Mouse (Mus musculus) intestine, embryonic 14.5 days (tissue): Measurements from ENCODE around the gene Lrrc7. TPM values are rescaled to one million over a fixed set of nuclear protein-coding genes. Genes with fewer than 3 reads are reported as not detected.

Source experiments
- ATAC-seq: fragments of 200-750 bp; cut with Nextera tagmentation; replicated peaks from 2 replicates; pipeline ENCODE4 v1.8.0; 2017; ENCODE audit warnings: low read depth, moderate number of reproducible peaks, moderate TSS enrichment, moderate library complexity; ENCODE audit not compliant: low FRiP score, low TSS enrichment
- DNase-seq: peaks from one replicate; pipeline ENCODE4 v3.0.0-alpha.2; 2018; ENCODE audit warnings: low spot score
- H3K27ac ChIP-seq: fragments of 300-500 bp; sonication (generic); 2 replicates; pipeline ENCODE4 v1.5.1; 2014; ENCODE audit warnings: low read depth, mild to moderate bottlenecking, control low read depth
- H3K27me3 ChIP-seq: fragments of 300-500 bp; sonication (generic); replicated peaks from 2 replicates; pipeline ENCODE4 v1.6.1; 2014; ENCODE audit warnings: low read length, control low read depth; ENCODE audit not compliant: control insufficient read depth, insufficient read depth
- H3K36me3 ChIP-seq: fragments of 300-500 bp; sonication (generic); 2 replicates; pipeline ENCODE4 v1.6.1; 2014; ENCODE audit warnings: low read length, control low read depth; ENCODE audit not compliant: control insufficient read depth, insufficient read depth
- H3K4me1 ChIP-seq: fragments of 300-500 bp; sonication (generic); replicated peaks from 2 replicates; pipeline ENCODE4 v1.6.1; 2014; ENCODE audit warnings: low read length, control low read depth, mixed read lengths; ENCODE audit not compliant: control insufficient read depth, insufficient read depth
- H3K4me2 ChIP-seq: fragments of 300-500 bp; sonication (generic); 2 replicates; pipeline ENCODE4 v1.6.1; 2014; ENCODE audit warnings: low read length
- H3K4me3 ChIP-seq: fragments of 300-500 bp; sonication (generic); 2 replicates; pipeline ENCODE4 v1.5.1; 2014; ENCODE audit warnings: low read depth, low read length, control low read depth, mixed read lengths
- H3K9ac ChIP-seq: fragments of 300-500 bp; sonication (generic); 2 replicates; pipeline ENCODE4 v1.6.1; 2014; ENCODE audit warnings: mild to moderate bottlenecking, low read length
- H3K9me3 ChIP-seq: fragments of 300-500 bp; sonication (generic); 2 replicates; pipeline ENCODE4 v1.6.1; 2016; ENCODE audit warnings: low read length, control low read depth; ENCODE audit not compliant: control insufficient read depth
- WGBS: fragments of 180-500 bp; shearing (Covaris S2); extraction: QIAGEN DNeasy Blood & Tissue Kit; methylation state at CpG from one replicate; pipeline ENCODE4 v1.1.7; 2014; 5-methylcytosine and 5-hydroxymethylcytosine counted together
- polyA plus RNA-seq: library from polyadenylated mRNA; unstranded; fragments of >200 nt; fragmentation: Nextera tagmentation; extraction: Ambion mirVana; gene quantifications from 2 replicates; pipeline ENCODE4 v1.2.1, GENCODE M21; 2014

Gene Lrrc7
- polyA plus RNA-seq, 1 experiment from 2014 or later, result 3.3 TPM

GRCm38 (mm10) chr3:158340808-158341207 is 221.2 kb downstream of the Lrrc7 start:
- ATAC-seq (no peak), DNase-seq (no peak)
- no peaks in the 10 kb centered on the region for H3K36me3 ChIP-seq
- no peak overlapping the region for H3K27ac ChIP-seq
- H3K27me3 ChIP-seq, result no peaks in the 10 kb centered on the region
- no peak overlapping the region for H3K9ac ChIP-seq
- H3K9me3 ChIP-seq, result no peaks in the 10 kb centered on the region
- H3K4me3 ChIP-seq, result no peak overlapping the region
- no peaks in the 10 kb centered on the region for H3K4me1 ChIP-seq
- no peak overlapping the region for H3K4me2 ChIP-seq

GRCm38 (mm10) chr3:158330085-158330484 is 231.9 kb downstream of the Lrrc7 start:
- no peak overlapping the region for H3K4me2 ChIP-seq
- no peak overlapping the region for H3K4me3 ChIP-seq
- ATAC-seq (no peak), DNase-seq (no peak)
- no peaks in the 10 kb centered on the region for H3K4me1 ChIP-seq
- H3K9ac ChIP-seq, result no peak overlapping the region
- H3K27ac ChIP-seq, result no peak overlapping the region
- no peaks in the 10 kb centered on the region for H3K9me3 ChIP-seq
- H3K27me3 ChIP-seq, result no peaks in the 10 kb centered on the region
- H3K36me3 ChIP-seq, result no peaks in the 10 kb centered on the region

GRCm38 (mm10) chr3:158310391-158310790 is 251.6 kb downstream of the Lrrc7 start:
- no peaks in the 10 kb centered on the region for H3K4me1 ChIP-seq
- no peak overlapping the region for H3K4me3 ChIP-seq
- H3K27ac ChIP-seq, result no peak overlapping the region
- H3K9ac ChIP-seq, result no peak overlapping the region
- no peak overlapping the region for H3K4me2 ChIP-seq
- H3K36me3 ChIP-seq, result no peaks in the 10 kb centered on the region
- DNase-seq (no peak), ATAC-seq (no peak)
- H3K9me3 ChIP-seq, result no peaks in the 10 kb centered on the region
- WGBS, result 69% methylated on average over 2 of the region's 2 CpGs
- no peaks in the 10 kb centered on the region for H3K27me3 ChIP-seq

GRCm38 (mm10) chr3:158307415-158307814 is 254.6 kb downstream of the Lrrc7 start:
- H3K27me3 ChIP-seq, result no peaks in the 10 kb centered on the region
- H3K9ac ChIP-seq, result no peak overlapping the region
- ATAC-seq (no peak), DNase-seq (no peak)
- H3K4me1 ChIP-seq, result no peaks in the 10 kb centered on the region
- no peak overlapping the region for H3K4me3 ChIP-seq
- H3K36me3 ChIP-seq, result no peaks in the 10 kb centered on the region
- no peaks in the 10 kb centered on the region for H3K9me3 ChIP-seq
- no peak overlapping the region for H3K4me2 ChIP-seq
- H3K27ac ChIP-seq, result no peak overlapping the region

- ATAC-seq, result no peak
- no peak for DNase-seq
- Histone ChIP-seq H3K9me3 (no peaks in the 10 kb centered on the region), H3K27ac (no peak overlapping the region), H3K4me3 (no peak overlapping the region), H3K4me1 (no peaks in the 10 kb centered on the region), H3K4me2 (no peak overlapping the region), H3K36me3 (no peaks in the 10 kb centered on the region), H3K27me3 (no peaks in the 10 kb centered on the region), H3K9ac (no peak overlapping the region)
- 80% methylated on average over 3 of the region's 3 CpGs for WGBS
Measured at GRCm38 (mm10) chr3:158298732-158299131, 263.3 kb downstream of the Lrrc7 start.

GRCm38 (mm10) chr3:158295041-158295440 is 267.0 kb downstream of the Lrrc7 start:
- H3K27me3 ChIP-seq, result no peaks in the 10 kb centered on the region
- no peak for DNase-seq
- no peak overlapping the region for H3K9ac ChIP-seq
- WGBS, result 39% methylated on average over 5 of the region's 5 CpGs
- ATAC-seq, result no peak; the same call in 1 of the 2 replicates
- H3K27ac ChIP-seq, result no peak overlapping the region
- no peak overlapping the region for H3K4me3 ChIP-seq
- H3K4me2 ChIP-seq, result no peak overlapping the region
- no peaks in the 10 kb centered on the region for H3K4me1 ChIP-seq
- H3K36me3 ChIP-seq, result no peaks in the 10 kb centered on the region
- H3K9me3 ChIP-seq, result no peaks in the 10 kb centered on the region

- H3K4me2 ChIP-seq, result no peak overlapping the region
- DNase-seq (no peak), ATAC-seq (no peak)
- no peaks in the 10 kb centered on the region for H3K9me3 ChIP-seq
- no peaks in the 10 kb centered on the region for H3K4me1 ChIP-seq
- no peak overlapping the region for H3K27ac ChIP-seq
- H3K4me3 ChIP-seq, result no peak overlapping the region
- no peaks in the 10 kb centered on the region for H3K36me3 ChIP-seq
- 58% methylated on average over 1 of the region's 1 CpGs for WGBS
- no peaks in the 10 kb centered on the region for H3K27me3 ChIP-seq
- no peak overlapping the region for H3K9ac ChIP-seq
Measured at GRCm38 (mm10) chr3:158284431-158284830, 277.6 kb downstream of the Lrrc7 start.

GRCm38 (mm10) chr3:158278631-158279030 is 283.4 kb downstream of the Lrrc7 start:
- H3K27me3 ChIP-seq, result no peaks in the 10 kb centered on the region
- no peak overlapping the region for H3K9ac ChIP-seq
- H3K27ac ChIP-seq, result no peak overlapping the region
- no peaks in the 10 kb centered on the region for H3K36me3 ChIP-seq
- no peaks in the 10 kb centered on the region for H3K4me1 ChIP-seq
- no peaks in the 10 kb centered on the region for H3K9me3 ChIP-seq
- DNase-seq (no peak), ATAC-seq (no peak)
- WGBS, result 75% methylated on average over 2 of the region's 2 CpGs
- no peak overlapping the region for H3K4me2 ChIP-seq
- H3K4me3 ChIP-seq, result no peak overlapping the region

DNA sequence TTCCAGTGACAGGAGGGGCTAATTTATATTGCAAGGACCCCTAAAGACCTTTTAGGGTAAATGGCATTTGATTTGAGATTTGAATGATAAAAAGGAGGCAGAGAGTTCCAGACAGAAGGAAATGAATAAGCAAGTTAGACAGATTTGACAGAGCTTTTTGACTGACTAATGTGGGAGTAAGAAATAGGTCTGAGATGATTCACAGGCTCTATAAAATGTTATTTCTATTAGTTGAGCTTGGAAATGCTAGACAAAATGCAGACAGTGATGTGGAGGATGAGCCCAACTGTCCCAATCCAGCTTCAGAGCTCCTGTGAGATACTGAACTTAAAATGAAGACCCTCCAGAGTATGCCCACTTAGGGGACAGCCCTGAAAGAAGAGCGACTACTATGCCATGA is 289.3 kb downstream of the Lrrc7 start:
- H3K9me3 ChIP-seq, result no peaks in the 10 kb centered on the region
- H3K4me3 ChIP-seq, result no peak overlapping the region
- no peaks in the 10 kb centered on the region for H3K36me3 ChIP-seq
- no peaks in the 10 kb centered on the region for H3K4me1 ChIP-seq
- H3K27me3 ChIP-seq, result no peaks in the 10 kb centered on the region
- H3K4me2 ChIP-seq, result no peak overlapping the region
- DNase-seq, result no peak
- H3K9ac ChIP-seq, result no peak overlapping the region
- ATAC-seq, result no peak
- no peak overlapping the region for H3K27ac ChIP-seq
- WGBS, result 81% methylated on average over 1 of the region's 1 CpGs
